Mouse (Mus musculus) adrenal gland, adult 2 months (tissue): ENCODE measurements around the gene Msi2. TPM values are rescaled to one million over a fixed set of nuclear protein-coding genes. Genes with fewer than 3 reads are reported as not detected.

Source experiments
- DNase-seq: peaks from one replicate; pipeline ENCODE4 v3.0.0; 2021
- polyA plus RNA-seq: library from polyadenylated mRNA; depleted of rRNA; stranded (reverse); fragments of >200 nt; gene quantifications from 2 replicates; pipeline ENCODE4 v1.2.3, GENCODE M21; 2012
- total RNA-seq, 2 experiments: library from RNA; stranded (reverse); gene quantifications; 2 replicates each; pipeline ENCODE4 v1.2.3; 2021

Gene Msi2
- total and polyA plus RNA-seq, 3 experiments, result 39.1 to 214 (median 205) TPM

GRCm38 (mm10) chr11:88447350-88447749 lies 271.0 kb downstream of the Msi2 start:
- DNase-seq, result no peak

DNA sequence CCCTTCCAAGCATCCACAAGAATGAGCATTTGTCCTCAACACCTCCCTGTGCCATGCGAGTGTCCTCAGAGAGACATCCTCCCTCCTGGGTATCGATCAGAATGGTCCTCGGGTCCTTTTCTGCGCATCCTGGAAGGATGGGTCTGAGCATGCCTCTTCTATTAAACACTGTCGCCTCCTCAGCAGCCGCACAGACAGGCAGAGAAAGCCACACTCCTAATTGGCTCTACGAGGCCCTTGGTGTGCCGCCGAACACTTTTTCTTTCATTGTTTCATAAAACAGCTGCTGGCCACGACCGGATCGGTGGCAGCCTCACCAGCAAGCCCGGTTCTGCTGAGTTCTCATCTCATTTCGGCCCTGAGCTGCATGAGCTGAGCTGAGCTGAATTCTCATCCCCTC lies 274.4 kb downstream of the Msi2 start:
- DNase-seq, result no peak

- no peak for DNase-seq
Measured at GRCm38 (mm10) chr11:88443291-88443690, 275.0 kb downstream of the Msi2 start.

DNA sequence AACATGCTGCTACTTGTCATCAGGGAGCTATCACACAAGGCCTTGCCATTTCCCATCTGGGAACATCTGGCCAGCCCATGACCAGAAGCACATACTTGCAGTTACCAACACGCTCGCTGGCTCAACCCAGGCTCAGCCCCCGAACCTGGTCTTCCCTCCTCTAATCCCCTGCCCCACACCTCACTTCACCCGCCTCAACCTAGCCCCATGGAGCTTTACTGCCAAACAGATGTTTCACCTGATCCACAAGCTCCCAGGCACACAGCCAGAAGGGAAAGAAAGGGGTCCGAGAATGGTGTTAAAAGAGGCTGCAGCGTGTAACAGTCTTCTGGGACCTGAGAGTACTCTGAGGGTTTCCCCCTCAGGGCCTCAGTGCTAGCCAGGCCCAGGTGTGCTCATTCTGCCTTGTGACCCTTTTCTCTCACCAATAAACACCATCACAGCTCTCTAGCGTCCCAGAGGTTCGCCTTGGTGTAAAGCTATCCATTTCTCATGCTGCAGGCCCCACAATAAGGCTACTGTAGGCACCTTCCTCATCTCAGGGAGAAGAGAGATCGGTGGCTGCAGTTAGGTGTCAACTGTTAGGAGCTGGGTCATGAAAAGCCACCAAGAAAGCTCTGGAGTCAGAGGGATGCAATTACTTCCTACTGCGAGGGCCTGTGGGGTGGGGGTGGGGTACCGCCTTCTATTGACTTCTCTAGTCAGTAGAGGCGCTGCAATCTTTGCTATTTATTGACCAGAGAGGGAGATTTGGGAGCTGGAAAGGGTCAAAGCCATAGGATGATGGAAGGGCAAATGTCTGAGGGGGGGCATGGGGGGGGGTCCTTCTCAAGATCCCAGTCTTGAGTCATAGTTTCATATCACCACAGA lies 276.2 kb downstream of the Msi2 start:
- DNase-seq, result no peak

DNA sequence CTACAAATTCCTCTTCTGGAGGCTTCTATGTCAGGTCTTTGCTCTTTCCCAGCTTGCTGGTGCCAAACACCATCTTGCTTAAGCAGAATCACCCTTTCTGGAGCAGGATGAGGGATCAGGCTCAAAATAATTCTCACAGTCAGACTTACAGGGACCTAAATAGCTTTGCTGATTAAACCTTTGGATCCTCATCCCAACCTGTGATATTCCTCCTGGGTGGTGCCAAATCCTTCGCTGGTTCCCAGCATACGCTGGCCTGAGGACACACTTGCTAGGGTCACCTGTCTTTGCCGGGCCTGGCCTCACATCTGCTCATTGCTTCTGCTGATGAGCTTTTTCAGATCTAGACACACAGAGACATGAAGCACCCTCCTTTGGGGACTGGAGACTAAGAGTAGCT lies 279.7 kb downstream of the Msi2 start:
- no peak for DNase-seq

GRCm38 (mm10) chr11:88436596-88436995 lies 281.7 kb downstream of the Msi2 start:
- no peak for DNase-seq

DNA sequence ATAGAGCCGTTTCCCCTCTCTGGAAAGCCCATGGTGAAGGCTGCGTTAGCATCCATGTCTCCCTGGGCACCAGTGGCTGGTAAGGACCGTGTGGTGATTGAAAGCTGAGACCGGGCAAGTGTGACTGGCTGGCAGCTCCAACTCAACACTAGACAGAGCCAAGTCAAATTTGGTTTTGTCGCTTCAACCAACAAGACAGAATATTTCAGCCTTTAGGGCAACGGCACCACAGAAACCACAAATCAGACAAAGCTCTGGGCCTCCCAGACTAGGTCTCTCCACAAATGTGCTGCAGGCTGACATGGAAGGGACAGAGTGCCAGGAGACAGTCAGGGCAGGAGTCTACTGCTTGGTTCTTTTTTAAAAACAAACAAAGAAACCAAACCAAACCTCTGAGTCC lies 282.8 kb downstream of the Msi2 start:
- DNase-seq, result no peak

DNA sequence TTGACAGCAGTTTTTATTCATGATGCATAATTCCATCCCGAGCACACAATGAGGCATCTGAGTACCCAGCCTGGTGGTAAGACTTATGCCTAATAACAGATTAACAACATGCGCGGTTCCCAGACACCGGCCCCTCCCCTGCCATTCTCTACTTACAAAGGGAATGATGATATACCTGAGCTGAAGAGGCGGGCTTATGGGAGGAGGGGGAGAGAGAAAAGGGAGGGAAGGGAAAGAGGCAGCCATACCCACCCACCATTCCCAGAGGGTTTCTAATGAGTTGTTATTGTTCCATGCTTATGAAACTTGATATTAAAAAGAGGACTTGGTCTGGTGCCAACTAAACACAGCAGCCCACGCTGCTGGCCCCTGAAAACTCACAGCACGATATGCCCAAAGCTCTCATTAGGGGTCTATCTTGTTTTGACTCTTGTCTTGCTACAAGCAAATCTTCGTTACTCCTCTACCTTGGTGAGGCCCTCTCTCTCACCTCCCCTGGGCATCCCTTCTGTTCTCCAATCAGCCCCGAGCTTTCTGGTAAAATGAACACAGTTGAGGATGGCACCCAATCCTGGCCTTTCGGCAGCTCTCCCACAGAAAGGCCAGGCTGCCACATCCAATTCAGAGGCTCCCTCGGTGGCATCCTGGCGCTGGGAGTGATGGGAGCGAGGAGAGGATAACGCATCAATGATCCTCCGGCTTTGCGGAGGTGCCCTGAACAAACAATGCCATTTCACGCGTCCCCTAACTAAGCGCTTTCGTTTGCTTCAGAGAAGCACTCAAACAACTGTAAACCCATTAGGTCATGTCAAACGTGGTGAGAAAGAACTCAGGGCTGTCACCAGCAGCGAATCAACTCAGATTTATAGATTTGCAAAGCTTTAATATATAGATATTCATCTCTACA lies 286.7 kb downstream of the Msi2 start:
- DNase-seq, result no peak

GRCm38 (mm10) chr11:88430292-88430691 lies 288.0 kb downstream of the Msi2 start:
- no peak for DNase-seq

- DNase-seq, result no peak
Measured at GRCm38 (mm10) chr11:88429680-88430079, 288.6 kb downstream of the Msi2 start.

DNA sequence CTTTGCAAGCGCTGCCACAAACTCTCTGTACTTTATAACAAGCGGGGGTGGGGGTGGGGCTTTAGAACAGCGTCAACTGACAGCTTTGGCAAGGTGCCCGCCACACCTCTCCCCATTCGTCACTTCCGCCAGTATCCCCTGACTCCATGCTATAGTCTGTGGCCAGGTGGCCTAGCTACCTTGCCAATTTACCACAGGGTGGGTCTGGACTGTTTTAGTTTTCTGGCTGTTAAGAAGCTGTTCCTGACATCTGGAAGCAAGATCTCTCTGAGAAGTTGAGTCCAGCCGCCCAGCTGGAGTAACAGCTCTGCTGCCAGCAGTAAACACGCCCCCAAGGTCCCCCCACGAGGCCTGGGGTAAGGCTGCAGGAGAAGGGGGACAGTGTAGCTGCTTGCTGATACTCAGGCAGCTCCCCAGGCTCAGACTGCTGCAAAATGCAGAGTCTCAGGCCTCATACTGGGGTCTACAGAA lies 292.6 kb downstream of the Msi2 start:
- DNase-seq, result no peak

- no peak for DNase-seq
Measured at GRCm38 (mm10) chr11:88424034-88424767, 294.1 kb downstream of the Msi2 start.

DNA sequence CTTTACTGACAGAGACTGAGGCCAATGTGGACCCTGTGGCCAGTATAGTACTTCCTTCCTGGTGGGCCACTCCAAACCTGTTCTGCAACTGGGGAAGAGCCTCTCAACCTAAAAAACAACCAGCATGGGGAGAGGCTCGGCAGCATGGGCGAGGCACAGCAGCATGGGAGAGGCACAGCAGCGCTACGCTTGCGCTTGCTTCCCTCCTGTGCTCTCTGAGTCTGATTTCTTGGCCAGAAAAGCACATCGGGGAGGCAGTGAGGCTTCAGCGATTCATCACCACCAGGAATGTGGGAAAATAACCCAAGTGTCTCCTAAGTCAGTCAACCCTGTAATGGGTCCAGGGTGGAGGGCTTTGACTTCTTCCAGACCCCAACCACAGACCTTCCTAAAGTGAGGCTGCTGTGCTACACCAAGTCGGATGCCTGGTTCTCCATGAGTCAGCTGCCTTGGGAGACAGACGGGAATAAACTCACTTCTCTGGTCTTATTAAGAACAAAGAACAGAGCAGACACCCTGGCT lies 297.2 kb downstream of the Msi2 start:
- DNase-seq, result no peak

DNA sequence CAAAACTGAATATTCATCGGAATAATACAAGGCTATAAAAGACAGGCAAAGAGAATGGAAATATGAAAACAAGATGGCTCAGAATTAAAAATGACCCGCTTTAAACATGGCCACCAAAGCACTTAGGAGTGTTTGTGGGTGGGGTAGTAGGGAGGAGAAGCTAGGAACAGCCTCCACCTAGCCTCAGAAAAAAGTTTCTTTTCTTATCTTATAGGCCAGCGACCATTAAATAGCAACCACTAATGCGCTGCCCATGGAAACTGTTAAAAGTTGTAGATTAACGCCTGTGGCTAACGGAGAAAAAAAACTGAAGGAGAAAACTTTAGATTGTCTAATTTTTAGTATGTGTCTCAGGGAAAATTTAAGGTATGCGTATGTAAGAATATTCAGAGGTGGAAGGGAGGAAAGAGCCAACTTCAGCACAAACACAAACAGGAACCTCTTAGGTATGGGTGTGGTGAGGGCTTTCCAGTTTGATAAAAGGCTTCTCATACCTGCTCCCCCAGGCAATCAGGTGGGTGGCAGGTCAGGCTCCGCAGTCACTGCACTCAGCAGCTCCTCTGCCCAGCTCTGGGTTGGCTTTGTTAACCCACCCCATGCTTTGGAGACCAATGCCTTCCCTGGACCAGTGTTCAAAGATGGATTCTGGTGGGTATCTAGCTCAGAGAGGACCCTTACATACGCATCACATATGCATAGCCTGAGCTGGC lies 298.5 kb downstream of the Msi2 start:
- no peak for DNase-seq

- DNase-seq, result no peak
Measured at GRCm38 (mm10) chr11:88419064-88419463, 299.2 kb downstream of the Msi2 start.

DNA sequence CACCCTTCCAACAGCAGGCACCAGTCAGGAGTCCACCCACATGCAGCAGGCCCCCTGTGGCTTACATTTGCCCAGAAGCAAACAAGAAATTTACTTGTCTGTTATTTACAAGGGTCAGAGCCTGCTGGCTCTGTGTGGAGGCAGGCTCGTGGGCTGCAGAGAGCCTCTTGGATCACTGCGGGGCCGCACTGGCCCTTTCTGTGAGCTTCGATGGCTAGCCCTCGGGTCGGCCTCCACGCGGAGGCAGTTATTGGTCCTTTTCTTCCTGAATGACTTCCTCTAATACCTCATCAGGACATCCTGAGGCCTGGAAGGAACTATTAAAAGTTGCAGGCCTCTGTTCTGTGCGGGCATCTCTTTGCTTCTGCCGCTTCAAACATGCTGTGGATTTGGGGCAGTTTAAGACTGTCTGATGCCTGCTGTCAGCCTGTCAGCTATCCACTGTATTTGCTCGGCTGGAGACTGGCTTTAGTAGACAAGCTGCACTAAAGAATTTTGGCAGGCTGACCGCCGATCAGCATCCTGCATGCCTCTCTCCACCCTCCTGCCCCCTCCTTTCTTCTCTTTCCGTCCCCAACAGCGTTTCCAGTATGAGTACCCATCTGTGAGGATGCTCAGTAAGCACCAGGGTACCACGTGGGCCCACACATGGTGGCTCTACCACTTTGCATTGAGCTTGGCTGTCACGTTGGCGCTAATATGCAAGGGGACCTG lies 304.0 kb downstream of the Msi2 start:
- DNase-seq, result no peak

- DNase-seq, result peak; percentile 56
Measured at GRCm38 (mm10) chr11:88412423-88413094, 305.8 kb downstream of the Msi2 start.

GRCm38 (mm10) chr11:88408305-88408704 lies 310.0 kb downstream of the Msi2 start:
- DNase-seq, result no peak

DNA sequence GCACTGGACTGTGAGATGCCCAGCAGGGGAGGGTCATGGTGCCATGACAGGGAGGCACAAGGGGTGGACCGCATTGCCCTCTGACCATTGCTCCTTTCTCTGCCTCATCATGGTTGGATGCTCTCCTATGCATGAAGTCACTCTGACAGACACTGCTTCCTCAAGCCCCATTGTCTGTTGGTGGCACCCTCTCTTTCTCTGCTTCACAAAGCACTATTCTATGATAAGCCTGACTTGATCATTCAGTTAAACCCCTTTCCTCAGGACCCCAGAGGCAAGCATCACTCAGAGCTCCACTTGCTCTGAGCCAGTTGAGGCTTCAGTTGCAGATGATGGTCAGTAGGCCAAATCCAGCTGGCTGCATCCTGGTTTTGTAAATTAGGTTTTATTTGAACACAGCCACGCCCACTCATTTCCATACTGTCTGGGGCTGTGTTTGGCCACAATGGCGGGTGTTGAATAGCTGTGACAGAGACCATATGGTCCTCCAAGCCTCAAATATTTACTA lies 311.9 kb downstream of the Msi2 start:
- no peak for DNase-seq
